Mouse (Mus musculus): ENCODE measurements around the gene Ppt2. TPM values are rescaled to one million over a fixed set of nuclear protein-coding genes. Genes with fewer than 3 reads are reported as not detected.

Ppt2 gene
- polyA plus RNA-seq (2012; rRNA removed): 118 and 123 TPM in 2 replicates

GRCm38 (mm10) chr17:34627943-34628643 is at the start of gene Ppt2:
Ppt2 (minus strand) TSS chr17:34628510.
- Histone ChIP-seq H3K27ac (ENCODE audit: insufficient read depth, low read depth, low read length) (peak within 1 kb of the TSS; percentile 99), H3K4me3 (ENCODE audit: insufficient read depth, low read depth, low read length) (peak within 1 kb of the TSS; percentile 81), H3K36me3 (ENCODE audit: control insufficient read depth, insufficient read depth, low read length) (peaks cover 2% of the 10 kb centered on the region; the same call in 1 of the 2 replicates), H3K4me1 (ENCODE audit: control insufficient read depth, insufficient read depth, low read length) (peaks cover 15% of the 10 kb centered on the region), H3K27me3 (replicated peaks; ENCODE audit: control insufficient read depth, insufficient read depth, low read length) (no peaks in the 10 kb centered on the region)
- peak; percentile 88 for DNase-seq
- 2% methylated on average over 29 of the region's 29 CpGs for WGBS
- no peak for TF ChIP-seq POLR2A (IDR thresholded peaks at IDR 0.05; ENCODE audit: low read depth, low read length)
- TF ChIP-seq CTCF (conservative IDR thresholded peaks at IDR 0.05; ENCODE audit: insufficient read depth, insufficient read length, low read depth, low read length): no peak

- no peak overlapping the region for H3K4me3 ChIP-seq (ENCODE audit: insufficient read depth, low read depth, low read length)
- TF ChIP-seq CTCF (conservative IDR thresholded peaks at IDR 0.05; ENCODE audit: insufficient read depth, insufficient read length, low read depth, low read length): no peak
- no peak for TF ChIP-seq POLR2A (IDR thresholded peaks at IDR 0.05; ENCODE audit: low read depth, low read length)
- H3K27ac ChIP-seq (ENCODE audit: insufficient read depth, low read depth, low read length): no peak overlapping the region
- no peaks in the 10 kb centered on the region for H3K27me3 ChIP-seq (replicated peaks; ENCODE audit: control insufficient read depth, insufficient read depth, low read length)
- H3K36me3 ChIP-seq (ENCODE audit: control insufficient read depth, insufficient read depth, low read length): no peaks in the 10 kb centered on the region
- 81% methylated on average over 12 of the region's 12 CpGs for WGBS
- DNase-seq: no peak
- peaks cover 5% of the 10 kb centered on the region; the same call in 1 of the 2 replicates for H3K4me1 ChIP-seq (ENCODE audit: control insufficient read depth, insufficient read depth, low read length)
These were observed 48.4 kb upstream of the Ppt2 start for GRCm38 (mm10) chr17:34676671-34677070.

- peak; percentile 88 for DNase-seq
- no peaks in the 10 kb centered on the region for H3K36me3 ChIP-seq (ENCODE audit: control insufficient read depth, insufficient read depth, low read length)
- no peaks in the 10 kb centered on the region for H3K27me3 ChIP-seq (replicated peaks; ENCODE audit: control insufficient read depth, insufficient read depth, low read length)
- H3K4me3 ChIP-seq (ENCODE audit: insufficient read depth, low read depth, low read length): no peak overlapping the region
- TF ChIP-seq POLR2A (IDR thresholded peaks at IDR 0.05; ENCODE audit: low read depth, low read length) (no peak), CTCF (conservative IDR thresholded peaks at IDR 0.05; ENCODE audit: insufficient read depth, insufficient read length, low read depth, low read length) (no peak)
- H3K4me1 ChIP-seq (ENCODE audit: control insufficient read depth, insufficient read depth, low read length): peaks cover 5% of the 10 kb centered on the region; the same call in 1 of the 2 replicates
- WGBS: 58% methylated on average over 6 of the region's 6 CpGs
- no peak overlapping the region for H3K27ac ChIP-seq (ENCODE audit: insufficient read depth, low read depth, low read length)
These were observed 47.8 kb upstream of the Ppt2 start for GRCm38 (mm10) chr17:34676093-34676460.

GRCm38 (mm10) chr17:34675205-34676092 is 47.1 kb upstream of the Ppt2 start:
- no peak for DNase-seq

GRCm38 (mm10) chr17:34674524-34675204 is 46.4 kb upstream of the Ppt2 start:
- Histone ChIP-seq H3K36me3 (ENCODE audit: control insufficient read depth, insufficient read depth, low read length) (no peaks in the 10 kb centered on the region), H3K27me3 (replicated peaks; ENCODE audit: control insufficient read depth, insufficient read depth, low read length) (no peaks in the 10 kb centered on the region), H3K4me3 (ENCODE audit: insufficient read depth, low read depth, low read length) (no peak overlapping the region), H3K27ac (ENCODE audit: insufficient read depth, low read depth, low read length) (no peak overlapping the region), H3K4me1 (ENCODE audit: control insufficient read depth, insufficient read depth, low read length) (peaks cover 5% of the 10 kb centered on the region; the same call in 1 of the 2 replicates)
- no peak for DNase-seq
- TF ChIP-seq CTCF (conservative IDR thresholded peaks at IDR 0.05; ENCODE audit: insufficient read depth, insufficient read length, low read depth, low read length): no peak
- WGBS: 66% methylated on average over 11 of the region's 11 CpGs

More at GRCm38 (mm10) chr17:34675205-34676092, 47.1 kb upstream of the Ppt2 start:
- no peak overlapping the region for H3K4me3 ChIP-seq (ENCODE audit: insufficient read depth, low read depth, low read length)
- H3K27ac ChIP-seq (ENCODE audit: insufficient read depth, low read depth, low read length): no peak overlapping the region
- TF ChIP-seq CTCF (conservative IDR thresholded peaks at IDR 0.05; ENCODE audit: insufficient read depth, insufficient read length, low read depth, low read length): no peak
- TF ChIP-seq POLR2A (IDR thresholded peaks at IDR 0.05; ENCODE audit: low read depth, low read length): no peak
- H3K27me3 ChIP-seq (replicated peaks; ENCODE audit: control insufficient read depth, insufficient read depth, low read length): no peaks in the 10 kb centered on the region
- peaks cover 5% of the 10 kb centered on the region; the same call in 1 of the 2 replicates for H3K4me1 ChIP-seq (ENCODE audit: control insufficient read depth, insufficient read depth, low read length)
- WGBS: 63% methylated on average over 13 of the region's 13 CpGs
- no peaks in the 10 kb centered on the region for H3K36me3 ChIP-seq (ENCODE audit: control insufficient read depth, insufficient read depth, low read length)

- TF ChIP-seq POLR2A (IDR thresholded peaks at IDR 0.05; ENCODE audit: low read depth, low read length) (no peak), CTCF (conservative IDR thresholded peaks at IDR 0.05; ENCODE audit: insufficient read depth, insufficient read length, low read depth, low read length) (no peak)
- no peaks in the 10 kb centered on the region for H3K36me3 ChIP-seq (ENCODE audit: control insufficient read depth, insufficient read depth, low read length)
- H3K27me3 ChIP-seq (replicated peaks; ENCODE audit: control insufficient read depth, insufficient read depth, low read length): no peaks in the 10 kb centered on the region
- peaks cover 5% of the 10 kb centered on the region; the same call in 1 of the 2 replicates for H3K4me1 ChIP-seq (ENCODE audit: control insufficient read depth, insufficient read depth, low read length)
- DNase-seq: no peak
- WGBS: 91% methylated on average over 7 of the region's 7 CpGs
- no peak overlapping the region for H3K4me3 ChIP-seq (ENCODE audit: insufficient read depth, low read depth, low read length)
- H3K27ac ChIP-seq (ENCODE audit: insufficient read depth, low read depth, low read length): no peak overlapping the region
These were observed 44.8 kb upstream of the Ppt2 start for GRCm38 (mm10) chr17:34673139-34673538.
